In genomic region chrX:73967177-73968075, GRCm38 (mm10) we compare ENCODE assay signal across 8 mouse cellular contexts. TPM values are rescaled to one million over a fixed set of nuclear protein-coding genes. Genes with fewer than 3 reads are reported as not detected.
DNase-seq lines count a peak whose midpoint lies in the region; ATAC-seq lines count a peak whose summit lies in the region.

No protein-coding gene starts in this region.

- peak; percentile 94 for DNase-seq in adipocyte (ENCODE audit: low spot score)
- DNase-seq in embryo, embryonic 10 days (ENCODE audit: low spot score), result peak; percentile 88
- peak; percentile 88 for DNase-seq in gastrocnemius, postnatal 14 days
- peak; percentile 87 to 93 for DNase-seq in left cerebral cortex, postnatal 14 days (ENCODE audit: low spot score in 2 of 2)
- DNase-seq in mesoderm, embryonic 11.5 days (ENCODE audit: low read depth, low spot score), result peak; percentile 93
- peak; percentile 84 to 86 for DNase-seq in right cerebral cortex, postnatal 36 days (ENCODE audit: low spot score in 2 of 2)
- DNase-seq in yolk sac, embryonic 10.5 days (ENCODE audit: low spot score), result peak; percentile 89

- intact Hi-C loops in gastrocnemius, postnatal 14 days (cut with DNase I; ENCODE audit: low total_unique reads), result no loop called here
- intact Hi-C loops in left cerebral cortex, postnatal 14 days (cut with DNase I), result loop anchor here (5.0 kb wide), 2 partner anchors 55 to 445 kb away; partner anchors contain the start of gene Irak1

- peak; percentile 65 for ATAC-seq in inflammation-experienced regulatory T-cells, adult 6 months

RNA-seq across cellular contexts. Expression of gene Hcfc1, which starts 1.3 kb away (rescaled TPM):
- 10 to 100 TPM; 39.9 to 43.9 TPM for total RNA-seq in gastrocnemius, postnatal 14 days (2021)
- polyA plus RNA-seq in inflammation-experienced regulatory T-cells, adult 6 months (2017; shearing (Covaris generic)), result 10 to 100 TPM; 35.4 to 39.1 (median 37.1) TPM
- 10 to 100 TPM; 71.8 to 73.7 TPM for total RNA-seq in left cerebral cortex, postnatal 14 days (2021)

RNA-seq across cellular contexts. Expression of gene Renbp, which starts 36.8 kb away (rescaled TPM):
- 1 to 10 TPM; 3.8 to 4.2 TPM for total RNA-seq in gastrocnemius, postnatal 14 days (2021)
- polyA plus RNA-seq in inflammation-experienced regulatory T-cells, adult 6 months (2017; shearing (Covaris generic)), result 10 to 100 TPM in 1 of 3 experiments, 1 to 10 TPM in 2; 4.2 to 10.0 (median 6.5) TPM
- 1 to 10 TPM; 5.4 to 6.4 TPM for total RNA-seq in left cerebral cortex, postnatal 14 days (2021)

RNA-seq across cellular contexts. Expression of gene Naa10, which starts 45.7 kb away (rescaled TPM):
- 10 to 100 TPM; 58.8 to 66.1 TPM for total RNA-seq in gastrocnemius, postnatal 14 days (2021)
- 100 to 1,000 TPM; 173 to 214 (median 188) TPM for polyA plus RNA-seq in inflammation-experienced regulatory T-cells, adult 6 months (2017; shearing (Covaris generic))
- 10 to 100 TPM; 57.2 to 58.8 TPM for total RNA-seq in left cerebral cortex, postnatal 14 days (2021)

RNA-seq across cellular contexts. Expression of gene Arhgap4, which starts 45.8 kb away (rescaled TPM):
- total RNA-seq in gastrocnemius, postnatal 14 days (2021), result under 1 TPM; 0.55 to 0.66 TPM
- 100 to 1,000 TPM; 114 to 148 (median 147) TPM for polyA plus RNA-seq in inflammation-experienced regulatory T-cells, adult 6 months (2017; shearing (Covaris generic))
- 1 to 10 TPM; 5.5 to 6.0 TPM for total RNA-seq in left cerebral cortex, postnatal 14 days (2021)

RNA-seq across cellular contexts. Expression of gene Irak1, which starts 56.3 kb away (rescaled TPM):
- total RNA-seq in gastrocnemius, postnatal 14 days (2021), result 10 to 100 TPM; 40.3 to 41.2 TPM
- polyA plus RNA-seq in inflammation-experienced regulatory T-cells, adult 6 months (2017; shearing (Covaris generic)), result 10 to 100 TPM; 21.3 to 32.3 (median 27.2) TPM
- 10 to 100 TPM; 32.1 to 38.5 TPM for total RNA-seq in left cerebral cortex, postnatal 14 days (2021)

Comparison
In these comparisons a context has a peak if more than half of its experiments do, and no peak if none do; other contexts are left out.
1. Peak in every context shown above with its lines: DNase-seq and ATAC-seq.